Mouse (Mus musculus) forebrain, embryonic 11.5 days (tissue): ENCODE data around the gene Dscam. TPM values are rescaled to one million over a fixed set of nuclear protein-coding genes. Genes with fewer than 3 reads are reported as not detected.

Experiments used
- ATAC-seq: fragments of 200-750 bp; cut with Nextera tagmentation; replicated peaks from 2 replicates; pipeline ENCODE4 v1.8.0; 2017; ENCODE audit warnings: moderate TSS enrichment; ENCODE audit not compliant: low FRiP score
- DNase-seq: peaks from one replicate; pipeline ENCODE4 v3.0.0-alpha.2; 2017; ENCODE audit warnings: low spot score
- H3K27ac ChIP-seq: fragments of 300-500 bp; sonication (generic); 2 replicates; pipeline ENCODE4 v1.5.1; 2014; ENCODE audit warnings: low read depth, low read length
- H3K27me3 ChIP-seq: fragments of 300-500 bp; sonication (generic); 2 replicates; pipeline ENCODE4 v1.6.1; 2014; ENCODE audit warnings: mild to moderate bottlenecking, low read length, mixed read lengths; ENCODE audit not compliant: control insufficient read depth, insufficient read depth
- H3K36me3 ChIP-seq: fragments of 300-500 bp; sonication (generic); 2 replicates; pipeline ENCODE4 v1.6.1; 2014; ENCODE audit warnings: mild to moderate bottlenecking, low read length, moderate library complexity, mixed read lengths; ENCODE audit not compliant: control insufficient read depth, insufficient read depth
- H3K4me1 ChIP-seq: fragments of 300-500 bp; sonication (generic); replicated peaks from 2 replicates; pipeline ENCODE4 v1.6.1; 2014; ENCODE audit warnings: low read length, mixed read lengths; ENCODE audit not compliant: control insufficient read depth, insufficient read depth
- H3K4me2 ChIP-seq: fragments of 300-500 bp; sonication (generic); 2 replicates; pipeline ENCODE4 v1.6.1; 2014; ENCODE audit warnings: low read depth, mild to moderate bottlenecking, low read length, moderate library complexity, mixed read lengths; ENCODE audit not compliant: severe bottlenecking
- H3K4me3 ChIP-seq: fragments of 300-500 bp; sonication (generic); 2 replicates; pipeline ENCODE4 v1.5.1; 2014; ENCODE audit warnings: low read depth, low read length
- H3K9ac ChIP-seq: fragments of 300-500 bp; sonication (generic); 2 replicates; pipeline ENCODE4 v1.6.1; 2014; ENCODE audit warnings: low read length
- H3K9me3 ChIP-seq: fragments of 300-500 bp; sonication (generic); 2 replicates; pipeline ENCODE4 v1.6.1; 2016; ENCODE audit warnings: low read length, mixed read lengths; ENCODE audit not compliant: control insufficient read depth
- WGBS: fragments of 180-500 bp; shearing (Covaris S2); extraction: QIAGEN DNeasy Blood & Tissue Kit; methylation state at CpG from one replicate; pipeline ENCODE4 v1.1.7; 2014; 5-methylcytosine and 5-hydroxymethylcytosine counted together
- polyA plus RNA-seq: library from polyadenylated mRNA; unstranded; fragments of >200 nt; fragmentation: Nextera tagmentation; extraction: Ambion mirVana; gene quantifications from 2 replicates; pipeline ENCODE4 v1.2.1, GENCODE M21; 2014

The Dscam gene
- polyA plus RNA-seq, 1 experiment from 2014 or later, result 0.88 TPM

DNA sequence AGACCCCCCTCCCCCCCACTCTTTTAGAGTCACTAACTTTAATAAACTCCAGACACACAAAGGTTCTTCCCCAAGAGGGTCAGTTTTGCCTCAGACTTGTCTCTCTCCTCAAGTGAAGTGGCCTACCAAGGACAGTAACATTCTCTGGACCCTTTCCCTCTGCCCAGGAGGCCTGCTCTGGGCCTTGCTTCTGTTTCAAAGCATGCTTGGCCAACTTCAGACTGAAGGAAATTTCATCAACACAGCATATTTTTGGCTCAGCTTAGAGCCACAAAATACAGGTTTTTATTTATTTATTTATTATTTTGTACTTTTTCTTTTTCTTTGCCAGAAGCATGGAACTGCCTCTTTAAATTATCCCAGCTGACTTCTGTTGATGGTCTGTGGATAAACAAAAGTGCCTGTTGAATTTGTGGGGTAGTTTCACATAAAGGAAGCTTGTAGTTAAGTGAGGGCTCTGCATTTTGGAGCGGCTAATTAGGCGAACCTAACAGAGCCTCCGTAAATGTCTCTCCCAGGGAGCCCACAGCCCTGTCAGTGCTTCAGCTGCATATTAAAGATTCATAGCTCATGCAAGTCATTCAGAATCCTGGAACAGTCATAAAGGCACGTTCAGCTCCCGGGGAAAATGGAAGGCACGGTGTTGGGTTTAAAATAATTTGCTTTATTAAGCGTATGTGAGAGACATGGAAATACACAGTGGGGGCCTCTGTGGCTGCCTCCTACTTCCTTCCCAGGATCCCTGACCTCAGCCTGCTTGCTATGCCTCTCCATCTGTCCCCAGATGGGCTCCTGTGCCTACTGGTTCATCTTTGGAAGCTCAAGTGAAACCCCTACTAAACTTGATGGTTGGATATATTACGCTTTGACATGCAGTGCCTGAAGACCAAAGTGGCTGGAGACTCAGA lies 606.9 kb downstream of the Dscam start:
- H3K36me3 ChIP-seq, result no peaks in the 10 kb centered on the region
- H3K27ac ChIP-seq, result no peak overlapping the region
- H3K4me3 ChIP-seq, result no peak overlapping the region
- H3K9me3 ChIP-seq, result no peaks in the 10 kb centered on the region
- DNase-seq (no peak), ATAC-seq (no peak)
- 0 out of 2 replicates have a peak, but pooled peaks cover 2% of the 10 kb centered on the region for H3K4me1 ChIP-seq
- no peak overlapping the region for H3K9ac ChIP-seq
- H3K27me3 ChIP-seq, result no peaks in the 10 kb centered on the region
- WGBS, result 47% methylated on average over 8 of the region's 8 CpGs
- H3K4me2 ChIP-seq, result no peak overlapping the region

GRCm38 (mm10) chr16:96559796-96560195 lies 610.8 kb downstream of the Dscam start:
- DNase-seq (no peak), ATAC-seq (no peak)
- H3K36me3 ChIP-seq, result no peaks in the 10 kb centered on the region
- H3K4me1 ChIP-seq, result 0 out of 2 replicates have a peak, but pooled peaks cover 2% of the 10 kb centered on the region
- H3K4me2 ChIP-seq, result no peak overlapping the region
- no peak overlapping the region for H3K4me3 ChIP-seq
- no peak overlapping the region for H3K9ac ChIP-seq
- no peaks in the 10 kb centered on the region for H3K27me3 ChIP-seq
- no peaks in the 10 kb centered on the region for H3K9me3 ChIP-seq
- H3K27ac ChIP-seq, result no peak overlapping the region

DNA sequence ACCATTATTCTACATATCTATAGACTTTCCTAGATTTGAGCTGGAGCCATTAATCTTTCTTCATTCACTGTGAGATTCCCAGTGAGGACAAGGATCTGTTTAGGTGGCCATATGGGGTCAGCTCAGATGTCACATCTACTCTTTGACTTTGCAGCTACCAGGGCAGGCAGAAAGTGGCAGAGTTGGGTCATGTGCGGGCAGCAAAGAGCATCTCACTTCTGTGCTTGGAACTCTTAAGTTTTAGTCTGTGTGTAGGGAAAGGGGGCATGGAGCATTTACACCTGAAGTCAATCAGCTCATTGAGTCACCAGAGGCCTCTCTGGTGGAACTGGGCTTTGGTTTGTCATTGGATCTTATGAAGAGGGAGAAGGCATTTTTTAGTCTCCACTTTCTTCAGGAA lies 612.2 kb downstream of the Dscam start:
- Histone ChIP-seq H3K27ac (no peak overlapping the region), H3K4me2 (no peak overlapping the region), H3K4me3 (no peak overlapping the region), H3K9me3 (no peaks in the 10 kb centered on the region), H3K27me3 (no peaks in the 10 kb centered on the region), H3K4me1 (no peaks in the 10 kb centered on the region), H3K36me3 (no peaks in the 10 kb centered on the region), H3K9ac (no peak overlapping the region)
- ATAC-seq (no peak), DNase-seq (no peak)
- 88% methylated on average over 1 of the region's 1 CpGs for WGBS

GRCm38 (mm10) chr16:96556621-96557020 lies 613.9 kb downstream of the Dscam start:
- DNase-seq (no peak), ATAC-seq (no peak)
- 86% methylated on average over 3 of the region's 3 CpGs for WGBS

DNA sequence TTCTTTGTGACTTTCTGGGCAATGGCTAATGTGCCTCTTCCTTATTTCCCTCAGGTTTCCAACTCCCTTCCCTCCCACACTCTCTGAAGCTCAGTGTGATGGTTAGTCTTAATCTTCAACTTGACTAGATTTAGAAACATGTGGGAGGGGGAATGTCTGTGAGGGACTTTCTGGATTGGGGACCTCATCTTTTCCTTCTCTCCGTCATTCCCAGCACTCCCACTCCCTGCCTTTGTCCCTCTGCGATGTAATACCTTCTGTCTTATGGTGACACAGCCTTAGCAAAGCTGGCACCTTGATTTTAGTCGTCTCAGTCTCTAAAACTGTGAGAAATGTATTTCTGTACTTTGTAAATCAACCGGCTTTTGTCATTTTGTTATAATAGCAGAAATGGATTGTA lies 615.1 kb downstream of the Dscam start:
- H3K36me3 ChIP-seq, result no peaks in the 10 kb centered on the region
- WGBS, result 80% methylated on average over 4 of the region's 4 CpGs
- no peak overlapping the region for H3K4me3 ChIP-seq
- no peaks in the 10 kb centered on the region for H3K4me1 ChIP-seq
- no peaks in the 10 kb centered on the region for H3K27me3 ChIP-seq
- DNase-seq (no peak), ATAC-seq (no peak)
- no peak overlapping the region for H3K9ac ChIP-seq
- no peaks in the 10 kb centered on the region for H3K9me3 ChIP-seq
- H3K27ac ChIP-seq, result no peak overlapping the region
- no peak overlapping the region for H3K4me2 ChIP-seq

More at GRCm38 (mm10) chr16:96556621-96557020, 613.9 kb downstream of the Dscam start:
- H3K27me3 ChIP-seq, result no peaks in the 10 kb centered on the region
- H3K4me3 ChIP-seq, result no peak overlapping the region
- no peak overlapping the region for H3K9ac ChIP-seq
- no peak overlapping the region for H3K4me2 ChIP-seq
- H3K9me3 ChIP-seq, result no peaks in the 10 kb centered on the region
- H3K4me1 ChIP-seq, result no peaks in the 10 kb centered on the region
- H3K36me3 ChIP-seq, result no peaks in the 10 kb centered on the region
- no peak overlapping the region for H3K27ac ChIP-seq

- H3K4me3 ChIP-seq, result no peak overlapping the region
- WGBS, result 72% methylated on average over 2 of the region's 2 CpGs
- no peak for ATAC-seq
Measured at GRCm38 (mm10) chr16:96552680-96553079, 617.9 kb downstream of the Dscam start.

DNA sequence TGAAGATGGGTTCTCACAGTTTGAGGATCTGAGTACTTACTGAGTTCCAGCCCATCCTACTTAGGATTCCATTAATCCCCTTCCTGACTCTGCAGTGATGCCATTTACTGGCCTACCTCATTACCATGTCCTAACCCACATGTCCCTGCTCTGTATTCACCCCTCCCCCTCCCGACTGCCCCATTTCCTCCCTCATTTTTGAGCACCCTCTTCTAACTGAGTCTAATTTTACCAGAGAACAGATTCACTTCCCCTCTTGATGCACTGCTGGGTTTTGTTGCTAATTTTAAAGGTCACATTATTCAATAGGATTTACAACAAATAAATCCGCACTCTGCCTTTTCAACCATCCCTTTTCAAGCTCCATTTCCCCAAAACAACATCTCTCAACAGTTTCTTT lies 629.5 kb downstream of the Dscam start:
- WGBS, result 49% methylated on average over 2 of the region's 2 CpGs
- Histone ChIP-seq H3K4me1 (no peaks in the 10 kb centered on the region), H3K27ac (no peak overlapping the region), H3K4me3 (no peak overlapping the region), H3K36me3 (no peaks in the 10 kb centered on the region), H3K27me3 (no peaks in the 10 kb centered on the region), H3K4me2 (no peak overlapping the region), H3K9me3 (no peaks in the 10 kb centered on the region), H3K9ac (no peak overlapping the region)
- no peak for DNase-seq
- no peak for ATAC-seq

More at GRCm38 (mm10) chr16:96552680-96553079, 617.9 kb downstream of the Dscam start:
- Histone ChIP-seq H3K9ac (no peak overlapping the region), H3K27me3 (no peaks in the 10 kb centered on the region), H3K9me3 (no peaks in the 10 kb centered on the region), H3K27ac (no peak overlapping the region), H3K4me2 (no peak overlapping the region), H3K36me3 (no peaks in the 10 kb centered on the region), H3K4me1 (no peaks in the 10 kb centered on the region)
- DNase-seq, result no peak
